Mouse (Mus musculus) left cerebral cortex, postnatal 25 days (tissue): ENCODE measurements around the gene Tmem263. TPM values are rescaled to one million over a fixed set of nuclear protein-coding genes. Genes with fewer than 3 reads are reported as not detected.

Experiments used
- DNase-seq, 2 experiments: peaks; one replicate each; pipeline ENCODE4 v3.0.0; 2022; ENCODE audit warnings: low spot score in 2 of 2, mixed read lengths in 1 of 2
- intact Hi-C: fragments of 180-260 bp; cut with DNase I; formaldehyde crosslinking; loops from one replicate; pipeline ENCODE4 v1.15.1; 2025
- total RNA-seq, 2 experiments: library from RNA; stranded (reverse); gene quantifications; 2 replicates each; pipeline ENCODE4 v1.2.3; 2021

Gene Tmem263
- total RNA-seq, 2 experiments from 2014 or later, result 39.7 to 40.6 TPM

GRCm38 (mm10) chr10:85165306-85165705 is 62.9 kb downstream of the Tmem263 start:
- no peak for DNase-seq

More at GRCm38 (mm10) chr10:85165306-85165705, 62.9 kb downstream of the Tmem263 start:
- intact Hi-C loops, result no loop called here

Other genes starting within 250 kb of the Tmem263 start
- gene Ric8b, start 185.0 kb upstream of the Tmem263 start, total RNA-seq, result 10 to 100 TPM; 48.5 to 59.2 TPM
- 1 to 10 TPM in 1 of 2 experiments, under 1 TPM in 1; 0.55 to 1.3 TPM for gene Fhl4, start 132 bp upstream of the Tmem263 start, total RNA-seq
- gene Mterf2, start 25.4 kb downstream of the Tmem263 start, total RNA-seq, result 10 to 100 TPM; 14.8 to 17.3 TPM
- gene Cry1, start 82.4 kb downstream of the Tmem263 start, total RNA-seq, result 10 to 100 TPM; 18.6 to 19.5 TPM